Mouse (Mus musculus): ENCODE measurements around the gene Olfr1032. TPM values are rescaled to one million over a fixed set of nuclear protein-coding genes. Genes with fewer than 3 reads are reported as not detected.
"Not testable (repeated sequence)": the region's sequence is repeated elsewhere in the genome, so short reads cannot be mapped to it uniquely, and the experiment has no call there.

Gene Olfr1032
- not detected for total RNA-seq (2021)
- long read RNA-seq, experiment 1: 0 reads
- long read RNA-seq, experiment 2: 0 reads

GRCm38 (mm10) chr2:86005240-86005639 lies at the start of gene Olfr1032:
TSS of gene Olfr1032 (plus strand) at chr2:86005540.
- DNase-seq: no peak

GRCm38 (mm10) chr2:85973595-85973994 lies 31.7 kb upstream of the Olfr1032 start, which contains the start of gene Olfr1029:
TSS of gene Olfr1029 (plus strand) at chr2:85973895.
- no peak for DNase-seq

- DNase-seq: no peak
Measured at GRCm38 (mm10) chr2:85978976-85979375, 26.4 kb upstream of the Olfr1032 start, which contains the start of gene Olfr1030. TSS of gene Olfr1030 (plus strand) at chr2:85979276.

GRCm38 (mm10) chr2:85990004-85990403 lies 15.3 kb upstream of the Olfr1032 start, which contains the start of gene Olfr1031:
TSS of gene Olfr1031 (plus strand) at chr2:85990304.
- no peak for DNase-seq

GRCm38 (mm10) chr2:86020406-86020805 lies 15.1 kb downstream of the Olfr1032 start, which contains the start of gene Olfr1033:
TSS of gene Olfr1033 (plus strand) at chr2:86020633.
- DNase-seq: not testable (repeated sequence)

GRCm38 (mm10) chr2:86021518-86021917 lies 16.2 kb downstream of the Olfr1032 start:
- not testable (repeated sequence) for DNase-seq

GRCm38 (mm10) chr2:86045561-86045960 lies 40.2 kb downstream of the Olfr1032 start, which contains the start of gene Olfr1034:
TSS of gene Olfr1034 (plus strand) at chr2:86045861.
- no peak for DNase-seq

- DNase-seq: not testable (repeated sequence)
Measured at GRCm38 (mm10) chr2:86050777-86051176, 45.4 kb downstream of the Olfr1032 start.

Other genes starting within 250 kb of the Olfr1032 start
- not detected for gene Olfr1012, start 242.8 kb upstream of the Olfr1032 start, total RNA-seq (2021)
- gene Olfr1013, start 238.4 kb upstream of the Olfr1032 start, total RNA-seq (2021): not detected
- not detected for gene Olfr1014, start 232.8 kb upstream of the Olfr1032 start, total RNA-seq (2021)
- gene Olfr1015, start 223.5 kb upstream of the Olfr1032 start, total RNA-seq (2021): not detected
- not detected for gene Olfr1016, start 203.0 kb upstream of the Olfr1032 start, total RNA-seq (2021)
- not detected for gene Olfr1018, start 187.1 kb upstream of the Olfr1032 start, total RNA-seq (2021)
- gene Olfr1019, start 160.1 kb upstream of the Olfr1032 start, total RNA-seq (2021): not detected
- not detected for gene Olfr1020, start 158.5 kb upstream of the Olfr1032 start, total RNA-seq (2021)
- not detected for gene Olfr1022, start 136.9 kb upstream of the Olfr1032 start, total RNA-seq (2021)
- not detected for gene Olfr1023, start 119.9 kb upstream of the Olfr1032 start, total RNA-seq (2021)
- not detected for gene Olfr1024, start 100.5 kb upstream of the Olfr1032 start, total RNA-seq (2021)
- gene Olfr1025-ps1, start 90.3 kb upstream of the Olfr1032 start, total RNA-seq (2021): not detected
- gene Olfr1026, start 84.0 kb upstream of the Olfr1032 start, total RNA-seq (2021): not detected
- gene Olfr1028, start 55.1 kb upstream of the Olfr1032 start, total RNA-seq (2021): not detected
- not detected for gene Olfr1029, start 31.6 kb upstream of the Olfr1032 start, total RNA-seq (2021)
- gene Olfr1030, start 26.3 kb upstream of the Olfr1032 start, total RNA-seq (2021): not detected
- not detected for gene Olfr1031, start 15.2 kb upstream of the Olfr1032 start, total RNA-seq (2021)
- under 1 TPM in 1 of 2 experiments, not detected in 1; 0.08 TPM for gene Olfr1033, start 15.1 kb downstream of the Olfr1032 start, total RNA-seq (2021)
- gene Olfr1034, start 40.3 kb downstream of the Olfr1032 start, total RNA-seq (2021): not detected
- gene Olfr1036, start 68.5 kb downstream of the Olfr1032 start, total RNA-seq (2021): not detected
- gene Olfr1037, start 81.8 kb downstream of the Olfr1032 start, total RNA-seq (2021): not detected
- gene Olfr1039, start 130.4 kb downstream of the Olfr1032 start, total RNA-seq (2021): not detected
- not detected for gene Olfr1040, start 141.2 kb downstream of the Olfr1032 start, total RNA-seq (2021)
- not detected for gene Olfr1042, start 156.3 kb downstream of the Olfr1032 start, total RNA-seq (2021)
- not detected for gene Olfr1043, start 162.0 kb downstream of the Olfr1032 start, total RNA-seq (2021)
- gene Olfr1044, start 172.3 kb downstream of the Olfr1032 start, total RNA-seq (2021): not detected
- not detected for gene Olfr52, start 180.1 kb downstream of the Olfr1032 start, total RNA-seq (2021)
- not detected for gene Olfr1045, start 197.5 kb downstream of the Olfr1032 start, total RNA-seq (2021)
- not detected for gene Olfr1046, start 213.8 kb downstream of the Olfr1032 start, total RNA-seq (2021)
- not detected for gene Olfr1047, start 225.9 kb downstream of the Olfr1032 start, total RNA-seq (2021)
- gene Olfr1048, start 234.7 kb downstream of the Olfr1032 start, total RNA-seq (2021): not detected